26 mouse cellular contexts compared by ENCODE assay signal in the genomic region with DNA sequence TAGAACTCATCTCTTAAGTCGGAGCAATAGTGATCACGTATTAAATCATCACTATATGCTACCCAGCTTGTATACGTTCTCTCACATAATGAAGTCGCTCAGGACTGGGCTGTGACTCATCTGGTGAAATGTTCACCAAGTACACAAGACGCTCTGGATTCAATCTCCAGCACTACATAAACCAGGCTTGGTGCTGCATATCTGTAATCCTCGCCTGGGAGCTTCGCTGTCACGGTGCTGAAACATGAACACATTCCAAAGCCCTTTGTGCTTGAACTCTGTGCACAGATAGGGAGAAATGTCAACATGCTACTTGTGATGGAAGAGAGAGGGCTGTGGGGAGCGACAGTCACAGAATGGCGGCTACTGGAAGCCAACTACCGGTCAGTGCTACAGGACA. TPM values are rescaled to one million over a fixed set of nuclear protein-coding genes. Genes with fewer than 3 reads are reported as not detected.
DNase-seq lines count a peak whose midpoint lies in the region; ATAC-seq and TF ChIP-seq lines count a peak whose summit lies in the region.
"Had no signal": no experiment of that assay in that cellular context is flagged by ENCODE, and none has a peak within 500 bp of the region (broad histone marks: within the 10 kb centered on the region; RNA-seq: fewer than 3 reads in every experiment).

No protein-coding gene starts in this region.

- no peak for DNase-seq in heart, postnatal 36 days
- peak; percentile 5 for DNase-seq in liver, adult 2 months (ENCODE audit: extremely low read depth, low read depth, low spot score)
- peak; percentile 7 for DNase-seq in right cerebral cortex, adult 18-20 months
- DNase-seq in right cerebral cortex, postnatal 14 days: no peak
- peak; percentile 5 to 44 for DNase-seq in lung, postnatal 4 days
- DNase-seq: adrenal gland, postnatal 14 days; cerebellum, adult 11-12 months; cerebellum, adult 9-11 months; heart, postnatal 14 days; kidney, adult 8-10 months; kidney, postnatal 10 days; layer of hippocampus, postnatal 36 days; left cerebral cortex, postnatal 4 days; thymus, adult 18-20 months; thymus, postnatal 36 days had no signal

- WGBS in heart, embryonic 13.5 days: 31% methylated on average over 11 of the region's 11 CpGs
- WGBS in liver, adult 2 months: 87% methylated on average over 11 of the region's 11 CpGs
- 79% methylated on average over 11 of the region's 11 CpGs for WGBS in liver, embryonic 12.5 days (ENCODE audit: insufficient replicate concordance)

- no peak for ATAC-seq in heart, embryonic 13.5 days (ENCODE audit: extremely low read depth, insufficient number of reproducible peaks, low FRiP score, low TSS enrichment)
- ATAC-seq in liver, embryonic 12.5 days: no peak
- ATAC-seq: CD4-positive, CD25-positive, alpha-beta regulatory T cell, adult 4 months; forebrain, embryonic 15.5 days; intestine, embryonic 16.5 days had no signal

- TF ChIP-seq POLR2A in liver, adult 2 months (IDR thresholded peaks at IDR 0.05; ENCODE audit: extremely low read depth, insufficient read depth, low read length): no peak

- no peak overlapping the region for H3K9ac ChIP-seq in heart, embryonic 13.5 days
- H3K9ac ChIP-seq in liver, adult 2 months (ENCODE audit: low read depth, low read length): no peak overlapping the region
- no peak overlapping the region for H3K9ac ChIP-seq in liver, embryonic 12.5 days
- H3K9ac ChIP-seq: embryonic facial prominence, embryonic 13.5 days; forebrain, embryonic 15.5 days; hindbrain, embryonic 13.5 days; liver, embryonic 14.5 days had no signal

- TF ChIP-seq CTCF in liver, adult 2 months (IDR thresholded peaks at IDR 0.05; ENCODE audit: low read depth, low read length): no peak

- H3K9me3 ChIP-seq in heart, embryonic 13.5 days: no peaks in the 10 kb centered on the region
- H3K9me3 ChIP-seq in liver, embryonic 12.5 days (replicated peaks): no peaks in the 10 kb centered on the region
- H3K9me3 ChIP-seq: embryonic facial prominence, embryonic 13.5 days; forebrain, embryonic 10.5 days; forebrain, embryonic 15.5 days; hindbrain, embryonic 13.5 days had no signal

- no peaks in the 10 kb centered on the region for H3K27me3 ChIP-seq in heart, embryonic 13.5 days (replicated peaks)
- H3K27me3 ChIP-seq in liver, adult 2 months (ENCODE audit: control insufficient read depth, insufficient read depth, low read length): no peaks in the 10 kb centered on the region
- no peaks in the 10 kb centered on the region for H3K27me3 ChIP-seq in liver, embryonic 12.5 days (replicated peaks)
- H3K27me3 ChIP-seq: embryonic facial prominence, embryonic 13.5 days; forebrain, embryonic 15.5 days; hindbrain, embryonic 13.5 days had no signal

- intact Hi-C loops in heart, postnatal 36 days (cut with DNase I): no loop called here

- H3K4me3 ChIP-seq in heart, embryonic 13.5 days: no peak overlapping the region
- no peak overlapping the region for H3K4me3 ChIP-seq in liver, adult 2 months (ENCODE audit: insufficient read depth, low read depth, low read length)
- H3K4me3 ChIP-seq in liver, embryonic 12.5 days: no peak overlapping the region
- H3K4me3 ChIP-seq: embryonic facial prominence, embryonic 13.5 days; forebrain, embryonic 10.5 days; forebrain, embryonic 15.5 days; hindbrain, embryonic 13.5 days had no signal

- peaks cover 9% of the 10 kb centered on the region for H3K4me1 ChIP-seq in heart, embryonic 13.5 days
- H3K4me1 ChIP-seq in liver, adult 2 months (ENCODE audit: control insufficient read depth, insufficient read depth, low read length): no peaks in the 10 kb centered on the region
- no peaks in the 10 kb centered on the region for H3K4me1 ChIP-seq in liver, embryonic 12.5 days
- H3K4me1 ChIP-seq: embryonic facial prominence, embryonic 13.5 days; forebrain, embryonic 10.5 days; forebrain, embryonic 15.5 days; hindbrain, embryonic 13.5 days had no signal

- peaks cover 96% of the 10 kb centered on the region for H3K36me3 ChIP-seq in heart, embryonic 13.5 days
- H3K36me3 ChIP-seq in liver, adult 2 months (ENCODE audit: control insufficient read depth, insufficient read depth, low read length): peaks cover 73% of the 10 kb centered on the region
- H3K36me3 ChIP-seq in liver, embryonic 12.5 days: peaks cover 97% of the 10 kb centered on the region

- no peak overlapping the region for H3K4me2 ChIP-seq in heart, embryonic 13.5 days
- H3K4me2 ChIP-seq in liver, embryonic 12.5 days: no peak overlapping the region
- H3K4me2 ChIP-seq: embryonic facial prominence, embryonic 13.5 days; forebrain, embryonic 15.5 days; hindbrain, embryonic 13.5 days had no signal

- peak overlapping the region; percentile 69 for H3K27ac ChIP-seq in heart, embryonic 13.5 days (replicated peaks)
- no peak overlapping the region for H3K27ac ChIP-seq in liver, adult 2 months (replicated peaks; ENCODE audit: insufficient read depth, low read depth, low read length)
- H3K27ac ChIP-seq in liver, embryonic 12.5 days: no peak overlapping the region
- H3K27ac ChIP-seq: embryonic facial prominence, embryonic 13.5 days; forebrain, embryonic 10.5 days; forebrain, embryonic 15.5 days; hindbrain, embryonic 13.5 days; liver, embryonic 14.5 days; macrophage; stomach, postnatal 0 days had no signal

- H3K79me2 ChIP-seq in liver, adult 2 months (ENCODE audit: control insufficient read depth, insufficient read depth, low read length): no peaks in the 10 kb centered on the region

RNA-seq across cellular contexts. Expression of a gene that starts 52.6 kb away (rescaled TPM):
- polyA plus RNA-seq in heart, embryonic 13.5 days (2015; fragmentation: Nextera tagmentation; extraction: Ambion mirVana): 32.7 and 34.4 TPM in 2 replicates
- 10 to 100 TPM; 29.2 to 31.2 TPM for total RNA-seq in heart, postnatal 36 days (2021)
- 44.5 and 49.0 TPM in 2 replicates for total RNA-seq in liver, adult 2 months (2014; rRNA removed)
- polyA plus RNA-seq in liver, adult 2 months (2012; rRNA removed): 11.6 and 12.6 TPM in 2 replicates
- polyA plus RNA-seq in liver, embryonic 12.5 days (2016; fragmentation: Nextera tagmentation; extraction: Ambion mirVana): 28.5 and 29.0 TPM in 2 replicates

Comparison
In these comparisons a context has a peak if more than half of its experiments do, and no peak if none do; other contexts are left out.
1. DNase-seq: peak in liver, adult 2 months (single experiment), right cerebral cortex, adult 18-20 months (single experiment) and lung, postnatal 4 days (2 of 2); none in heart, postnatal 36 days (0 of 2) and right cerebral cortex, postnatal 14 days (single experiment).